Mouse (Mus musculus) G1E (cell line): Measurements from ENCODE around the gene Safb2.

ENCODE experiments used
- CTCF ChIP-seq: IDR thresholded peaks from 2 replicates; pipeline ENCODE4 v1.5.1; 2012; ENCODE audit warnings: low read depth, low read length, inconsistent platforms, mixed read lengths
- GATA1 ChIP-seq: IDR thresholded peaks from 2 replicates; pipeline ENCODE4 v1.6.1; 2012; ENCODE audit warnings: borderline replicate concordance, low read length, inconsistent platforms, mixed read lengths
- GATA2 ChIP-seq: IDR thresholded peaks from 2 replicates; pipeline ENCODE4 v1.6.1; 2012; ENCODE audit warnings: low read depth, low read length, inconsistent platforms, borderline replicate concordance
- POLR2AphosphoS5 ChIP-seq: IDR thresholded peaks from 2 replicates; pipeline ENCODE4 v1.6.1; 2012; ENCODE audit warnings: low read depth, low read length, inconsistent platforms; ENCODE audit not compliant: insufficient replicate concordance
- TAL1 ChIP-seq: conservative IDR thresholded peaks from 2 replicates; pipeline ENCODE4 v1.6.1; 2012; ENCODE audit warnings: low read depth, low read length, inconsistent platforms, mixed read lengths

DNA sequence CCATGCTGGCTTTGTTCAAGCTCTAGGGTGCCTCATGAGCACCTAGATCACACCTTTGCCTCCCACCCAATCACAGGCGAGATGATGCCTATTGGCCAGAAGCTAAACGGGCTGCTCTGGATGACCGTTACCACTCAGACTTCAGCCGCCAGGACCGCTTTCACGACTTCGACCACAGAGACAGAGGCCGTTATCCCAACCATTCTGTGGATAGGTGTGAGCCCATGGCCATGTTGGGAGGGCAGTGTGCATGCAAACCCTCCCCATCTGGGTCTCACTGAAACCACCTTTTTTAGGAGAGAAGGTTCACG lies 19.6 kb upstream of the Safb2 start:
- TF ChIP-seq CTCF (no peak), POLR2AphosphoS5 (peak; percentile 55; the same call in 1 of the 2 replicates), TAL1 (no peak), GATA1 (no peak), GATA2 (no peak)
